Mouse (Mus musculus): ENCODE data around the gene Ogt. TPM values are rescaled to one million over a fixed set of nuclear protein-coding genes. Genes with fewer than 3 reads are reported as not detected.

The Ogt gene
- polyA plus RNA-seq, 2 experiments = 207 to 354 TPM

GRCm38 (mm10) chrX:101636821-101637525, 2.9 kb upstream of the Ogt start:
- H3K27me3 ChIP-seq (ENCODE audit: control insufficient read depth, insufficient read depth, low read length) = no peaks in the 10 kb centered on the region

GRCm38 (mm10) chrX:101638856-101639255, 1.0 kb upstream of the Ogt start:
- H3K27me3 ChIP-seq (ENCODE audit: control insufficient read depth, insufficient read depth, low read length) = no peaks in the 10 kb centered on the region

More at GRCm38 (mm10) chrX:101636821-101637525, 2.9 kb upstream of the Ogt start:
- TF ChIP-seq POLR2A (IDR thresholded peaks at IDR 0.05; ENCODE audit: borderline replicate concordance, extremely low read depth, insufficient read depth, insufficient read length) = no peak
- no peak overlapping the region for H3K4me2 ChIP-seq (replicated peaks; ENCODE audit: low read depth, low read length, severe bottlenecking)
- no peak overlapping the region for H3K9ac ChIP-seq (ENCODE audit: low read depth, low read length, severe bottlenecking)
- DNase-seq (ENCODE audit: low spot score) (no peak), ATAC-seq (ENCODE audit: low FRiP score, low read depth) (no peak)
- no peak overlapping the region for H3K27ac ChIP-seq (replicated peaks; ENCODE audit: low read depth, low read length)
- 37% methylated on average over 7 of the region's 9 CpGs for WGBS
- no peaks in the 10 kb centered on the region for H3K4me1 ChIP-seq (ENCODE audit: control insufficient read depth, insufficient read depth, low read length)
- H3K4me3 ChIP-seq (replicated peaks; ENCODE audit: low read length) = no peak overlapping the region
- no peaks in the 10 kb centered on the region for H3K36me3 ChIP-seq (ENCODE audit: control insufficient read depth, insufficient read depth, low read length)
- H3K9me3 ChIP-seq (ENCODE audit: control insufficient read depth, low read length) = no peaks in the 10 kb centered on the region

GRCm38 (mm10) chrX:101639306-101639705, 554 bp upstream of the Ogt start:
- Histone ChIP-seq H3K4me3 (replicated peaks; ENCODE audit: low read length) (peak overlapping the region; percentile 61), H3K9me3 (ENCODE audit: control insufficient read depth, low read length) (no peaks in the 10 kb centered on the region), H3K27me3 (ENCODE audit: control insufficient read depth, insufficient read depth, low read length) (no peaks in the 10 kb centered on the region), H3K4me1 (ENCODE audit: control insufficient read depth, insufficient read depth, low read length) (no peaks in the 10 kb centered on the region), H3K36me3 (ENCODE audit: control insufficient read depth, insufficient read depth, low read length) (no peaks in the 10 kb centered on the region), H3K9ac (ENCODE audit: low read depth, low read length, severe bottlenecking) (peak overlapping the region; percentile 28), H3K4me2 (replicated peaks; ENCODE audit: low read depth, low read length, severe bottlenecking) (peak overlapping the region; percentile 47), H3K27ac (replicated peaks; ENCODE audit: low read depth, low read length) (0 out of 2 replicates have a peak overlapping the region, but pooled peaks have one; percentile 1)
- no peak for TF ChIP-seq POLR2A (IDR thresholded peaks at IDR 0.05; ENCODE audit: borderline replicate concordance, extremely low read depth, insufficient read depth, insufficient read length)
- WGBS = 18% methylated on average over 13 of the region's 13 CpGs
- ATAC-seq (ENCODE audit: low FRiP score, low read depth) = no peak
- no peak for DNase-seq (ENCODE audit: low spot score)

More at GRCm38 (mm10) chrX:101638856-101639255, 1.0 kb upstream of the Ogt start:
- Histone ChIP-seq H3K36me3 (ENCODE audit: control insufficient read depth, insufficient read depth, low read length) (no peaks in the 10 kb centered on the region), H3K27ac (replicated peaks; ENCODE audit: low read depth, low read length) (no peak overlapping the region), H3K4me1 (ENCODE audit: control insufficient read depth, insufficient read depth, low read length) (no peaks in the 10 kb centered on the region), H3K9me3 (ENCODE audit: control insufficient read depth, low read length) (no peaks in the 10 kb centered on the region), H3K9ac (ENCODE audit: low read depth, low read length, severe bottlenecking) (peak overlapping the region; percentile 28; the same call in 1 of the 2 replicates), H3K4me2 (replicated peaks; ENCODE audit: low read depth, low read length, severe bottlenecking) (peak overlapping the region; percentile 47), H3K4me3 (replicated peaks; ENCODE audit: low read length) (peak overlapping the region; percentile 61)
- ATAC-seq (ENCODE audit: low FRiP score, low read depth) (no peak), DNase-seq (ENCODE audit: low spot score) (no peak)
- WGBS = 23% methylated on average over 3 of the region's 3 CpGs
- TF ChIP-seq POLR2A (IDR thresholded peaks at IDR 0.05; ENCODE audit: borderline replicate concordance, extremely low read depth, insufficient read depth, insufficient read length) = no peak

GRCm38 (mm10) chrX:101640194-101641160, 617 bp downstream of the Ogt start:
- H3K27me3 ChIP-seq (ENCODE audit: control insufficient read depth, insufficient read depth, low read length) = no peaks in the 10 kb centered on the region
- 17% methylated on average over 45 of the region's 45 CpGs for WGBS

GRCm38 (mm10) chrX:101641161-101641530, 1.3 kb downstream of the Ogt start:
- Histone ChIP-seq H3K27ac (replicated peaks; ENCODE audit: low read depth, low read length) (peak overlapping the region; percentile 84), H3K9me3 (ENCODE audit: control insufficient read depth, low read length) (no peaks in the 10 kb centered on the region), H3K27me3 (ENCODE audit: control insufficient read depth, insufficient read depth, low read length) (no peaks in the 10 kb centered on the region), H3K36me3 (ENCODE audit: control insufficient read depth, insufficient read depth, low read length) (peaks cover 4% of the 10 kb centered on the region; the same call in 1 of the 2 replicates), H3K9ac (ENCODE audit: low read depth, low read length, severe bottlenecking) (peak overlapping the region; percentile 83), H3K4me3 (replicated peaks; ENCODE audit: low read length) (peak overlapping the region; percentile 61), H3K4me2 (replicated peaks; ENCODE audit: low read depth, low read length, severe bottlenecking) (peak overlapping the region; percentile 56), H3K4me1 (ENCODE audit: control insufficient read depth, insufficient read depth, low read length) (no peaks in the 10 kb centered on the region)
- ATAC-seq (ENCODE audit: low FRiP score, low read depth) = no peak
- TF ChIP-seq POLR2A (IDR thresholded peaks at IDR 0.05; ENCODE audit: borderline replicate concordance, extremely low read depth, insufficient read depth, insufficient read length) = no peak
- DNase-seq (ENCODE audit: low spot score) = no peak
- WGBS = 17% methylated on average over 6 of the region's 6 CpGs

More at GRCm38 (mm10) chrX:101640194-101641160, 617 bp downstream of the Ogt start:
- DNase-seq (ENCODE audit: low spot score) (peak; percentile 22), ATAC-seq (ENCODE audit: low FRiP score, low read depth) (peak; percentile 35; the same call in 1 of the 2 replicates)
- H3K27ac ChIP-seq (replicated peaks; ENCODE audit: low read depth, low read length) = peak overlapping the region; percentile 84
- peak overlapping the region; percentile 56 for H3K4me2 ChIP-seq (replicated peaks; ENCODE audit: low read depth, low read length, severe bottlenecking)
- peaks cover 3% of the 10 kb centered on the region; the same call in 1 of the 2 replicates for H3K36me3 ChIP-seq (ENCODE audit: control insufficient read depth, insufficient read depth, low read length)
- H3K9me3 ChIP-seq (ENCODE audit: control insufficient read depth, low read length) = no peaks in the 10 kb centered on the region
- TF ChIP-seq POLR2A (IDR thresholded peaks at IDR 0.05; ENCODE audit: borderline replicate concordance, extremely low read depth, insufficient read depth, insufficient read length) = no peak
- H3K4me1 ChIP-seq (ENCODE audit: control insufficient read depth, insufficient read depth, low read length) = no peaks in the 10 kb centered on the region
- peak overlapping the region; percentile 61 for H3K4me3 ChIP-seq (replicated peaks; ENCODE audit: low read length)
- H3K9ac ChIP-seq (ENCODE audit: low read depth, low read length, severe bottlenecking) = peak overlapping the region; percentile 83

Data from limb, embryonic 14.5 days (tissue).